Mouse (Mus musculus) adrenal gland, adult 18-20 months (tissue): ENCODE measurements around the gene Bcl2l14. TPM values are rescaled to one million over a fixed set of nuclear protein-coding genes. Genes with fewer than 3 reads are reported as not detected.

Experiments
- DNase-seq, 2 experiments: peaks; one replicate each; pipeline ENCODE4 v3.0.0; 2021 to 2022; ENCODE audit warnings: low spot score in 2 of 2
- total RNA-seq, 2 experiments: library from RNA; stranded (reverse); gene quantifications; 1 replicate in 1 of 2; 2 replicates in 1 of 2; pipeline ENCODE4 v1.2.3; 2021

The Bcl2l14 gene
- total RNA-seq, 2 experiments from 2014 or later, result not detected

- DNase-seq, result no peak
Observed at GRCm38 (mm10) chr6:134442219-134442618, 46.1 kb downstream of the Bcl2l14 start.

- no peak for DNase-seq
Observed at GRCm38 (mm10) chr6:134443198-134443904, 47.2 kb downstream of the Bcl2l14 start.

DNA sequence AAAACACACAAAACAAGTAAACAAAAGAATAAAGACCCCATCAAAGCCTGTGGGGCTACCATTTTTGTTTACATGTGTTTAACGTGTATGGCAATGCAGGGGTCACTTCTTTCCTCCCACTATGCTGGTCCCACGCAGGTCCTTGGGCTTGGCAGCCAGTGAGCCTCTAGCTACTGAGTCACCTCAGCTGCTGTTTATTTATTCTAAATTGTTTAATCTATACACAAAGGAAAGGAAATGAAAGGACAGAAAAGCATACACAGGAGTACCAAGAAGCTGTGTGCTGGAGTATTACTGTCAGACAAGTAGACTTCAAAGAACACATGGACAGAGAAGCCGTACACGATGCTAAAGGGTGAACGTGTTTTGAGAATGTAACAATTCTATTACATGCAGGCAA lies 47.8 kb downstream of the Bcl2l14 start:
- DNase-seq, result no peak

- no peak for DNase-seq
Observed at GRCm38 (mm10) chr6:134448451-134448850, 52.3 kb downstream of the Bcl2l14 start.

- no peak for DNase-seq
Observed at GRCm38 (mm10) chr6:134449958-134450357, 53.8 kb downstream of the Bcl2l14 start.

DNA sequence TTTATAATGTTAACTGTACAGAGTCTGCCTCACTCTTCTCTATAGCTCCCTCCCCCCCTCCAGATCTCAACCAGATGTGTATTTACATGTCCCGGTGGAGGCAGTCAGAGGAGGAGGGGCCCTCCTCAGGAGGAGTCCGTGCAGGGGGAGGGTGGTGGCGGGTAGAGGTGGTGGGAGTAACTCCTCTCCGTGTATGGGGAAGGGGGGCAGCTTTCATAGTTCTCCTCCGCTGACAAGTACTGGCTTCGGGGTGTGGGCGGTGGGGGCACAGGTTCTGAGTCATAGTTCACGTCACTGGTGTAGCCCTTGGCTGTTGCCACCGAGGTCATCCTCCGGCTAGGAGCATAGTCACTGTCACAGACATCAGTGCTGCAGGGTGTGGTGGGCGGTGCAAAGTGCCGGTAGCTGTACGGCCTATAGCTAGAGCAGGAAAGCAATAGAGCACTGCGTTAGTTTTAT lies 54.6 kb downstream of the Bcl2l14 start:
- peak; percentile 39 to 52 for DNase-seq

GRCm38 (mm10) chr6:134454093-134454492 lies 58.0 kb downstream of the Bcl2l14 start:
- no peak for DNase-seq

DNA sequence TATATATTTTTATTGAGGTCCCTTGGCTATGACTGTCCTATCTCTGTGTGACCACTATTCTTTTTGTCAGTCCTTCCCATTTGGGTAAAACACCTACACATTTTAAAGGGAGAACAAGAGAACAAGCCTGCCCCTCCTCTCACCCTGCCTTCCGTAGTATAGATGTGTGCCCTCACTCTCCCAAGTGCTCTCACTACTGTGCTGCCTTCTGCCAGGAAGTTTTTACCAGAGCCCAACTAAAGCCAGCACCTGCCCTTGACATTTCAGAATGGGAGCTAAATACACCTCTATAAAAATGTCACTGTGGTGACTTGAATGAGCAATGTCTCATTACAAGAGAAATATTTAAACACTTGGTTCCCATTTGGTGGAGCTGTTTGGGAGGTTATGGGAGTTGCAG lies 62.3 kb downstream of the Bcl2l14 start:
- no peak for DNase-seq

- no peak for DNase-seq
Observed at GRCm38 (mm10) chr6:134461175-134461574, 65.1 kb downstream of the Bcl2l14 start.

- DNase-seq, result no peak
Observed at GRCm38 (mm10) chr6:134466671-134467229, 70.6 kb downstream of the Bcl2l14 start.

DNA sequence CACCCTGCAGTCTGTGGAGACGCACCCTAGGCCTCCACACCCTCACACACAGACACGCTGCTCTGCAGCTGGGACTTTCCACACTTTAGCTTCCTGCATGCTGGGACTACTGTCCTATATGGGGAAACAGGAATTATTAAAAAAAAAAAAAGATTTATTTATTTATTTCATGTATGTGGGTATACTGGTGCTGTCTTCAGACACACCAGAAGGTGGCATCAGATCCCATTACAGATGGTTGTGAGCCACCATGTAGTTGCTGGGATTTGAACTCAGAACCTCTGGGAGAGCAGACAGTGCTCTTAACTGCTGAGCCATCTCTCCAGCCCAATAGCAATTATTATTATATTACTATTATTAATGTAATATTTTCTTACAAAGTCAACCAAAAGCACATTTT lies 73.2 kb downstream of the Bcl2l14 start:
- no peak for DNase-seq

DNA sequence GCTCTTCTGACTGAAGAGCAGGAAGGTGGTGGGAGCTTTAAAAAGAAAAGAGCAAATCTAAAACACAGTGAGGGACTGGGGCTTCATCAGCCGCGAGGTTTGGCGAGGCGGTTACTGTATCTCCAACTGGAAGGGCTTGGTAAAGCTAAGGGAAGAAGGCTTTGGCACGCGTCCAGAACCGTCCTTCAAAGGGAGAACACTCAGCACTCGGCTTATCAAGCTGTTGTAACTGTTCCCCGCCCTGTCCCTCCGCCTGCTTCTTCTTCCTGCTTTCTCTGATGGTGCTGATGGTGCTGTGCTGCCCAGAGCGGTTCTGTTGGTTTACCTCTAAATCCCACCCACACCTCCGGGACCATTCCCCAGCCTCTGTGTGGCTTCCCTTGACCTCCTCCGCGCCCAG lies 74.7 kb downstream of the Bcl2l14 start:
- peak; percentile 72 for DNase-seq

DNA sequence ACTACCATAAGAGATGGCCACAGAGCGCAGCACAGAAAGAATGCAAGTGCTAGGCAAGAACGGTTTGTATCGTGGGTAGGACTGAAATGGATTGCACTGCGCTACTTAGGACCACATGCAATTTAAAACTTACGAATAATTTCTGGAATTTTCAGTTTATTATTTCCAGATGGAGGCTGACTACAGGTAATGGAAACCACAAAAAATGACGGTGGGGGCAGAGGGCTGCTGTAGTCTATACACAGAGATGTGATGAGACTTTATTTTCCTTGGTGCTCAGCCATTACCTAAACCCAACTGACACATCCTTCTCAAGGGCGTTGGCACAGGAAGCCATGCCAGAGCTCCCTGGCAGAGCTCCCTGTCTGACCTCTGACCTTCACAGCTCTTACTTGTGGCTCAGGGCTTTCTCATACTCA lies 77.0 kb downstream of the Bcl2l14 start:
- peak; percentile 46 to 47 for DNase-seq

GRCm38 (mm10) chr6:134479481-134479880 lies 83.4 kb downstream of the Bcl2l14 start:
- DNase-seq, result no peak

GRCm38 (mm10) chr6:134486318-134486717 lies 90.2 kb downstream of the Bcl2l14 start:
- DNase-seq, result peak in 1 of 2 experiments; percentile 20

Other genes starting within 250 kb of the Bcl2l14 start
- gene Lrp6, start 170.6 kb downstream of the Bcl2l14 start, total RNA-seq, result 10 to 100 TPM; 57.2 to 78.3 TPM
- gene Mansc1, start 236.2 kb downstream of the Bcl2l14 start, total RNA-seq, result 1 to 10 TPM; 3.3 to 4.5 TPM
- 10 to 100 TPM; 12.2 to 13.2 TPM for gene Borcs5, start 243.2 kb downstream of the Bcl2l14 start, total RNA-seq